Mouse (Mus musculus) lung, embryonic 15.5 days (tissue): ENCODE results near the gene Skor1. TPM values are rescaled to one million over a fixed set of nuclear protein-coding genes. Genes with fewer than 3 reads are reported as not detected.

ENCODE experiments used
- ATAC-seq: fragments of 200-750 bp; cut with Nextera tagmentation; 2 replicates; pipeline ENCODE4 v1.8.0; 2017; ENCODE audit warnings: moderate number of reproducible peaks, borderline replicate concordance; ENCODE audit not compliant: low FRiP score, low TSS enrichment; ENCODE audit errors: extremely low read depth
- H3K27ac ChIP-seq: fragments of 300-500 bp; sonication (generic); 2 replicates; pipeline ENCODE4 v1.5.1; 2015; ENCODE audit warnings: moderate library complexity, mild to moderate bottlenecking, inconsistent platforms
- H3K27me3 ChIP-seq: fragments of 300-500 bp; sonication (generic); 2 replicates; pipeline ENCODE4 v1.6.1; 2015; ENCODE audit warnings: inconsistent platforms
- H3K36me3 ChIP-seq: fragments of 300-500 bp; sonication (generic); 2 replicates; pipeline ENCODE4 v1.6.1; 2015; ENCODE audit warnings: inconsistent platforms
- H3K4me1 ChIP-seq: fragments of 300-500 bp; sonication (generic); 2 replicates; pipeline ENCODE4 v1.6.1; 2015; ENCODE audit warnings: inconsistent platforms
- H3K4me2 ChIP-seq: fragments of 300-500 bp; sonication (generic); 2 replicates; pipeline ENCODE4 v1.6.1; 2015; ENCODE audit warnings: inconsistent platforms, mild to moderate bottlenecking, moderate library complexity
- H3K4me3 ChIP-seq: fragments of 300-500 bp; sonication (generic); 2 replicates; pipeline ENCODE4 v1.5.1; 2015; ENCODE audit warnings: mild to moderate bottlenecking, inconsistent platforms
- H3K9ac ChIP-seq: fragments of 300-500 bp; sonication (generic); 2 replicates; pipeline ENCODE4 v1.6.1; 2015; ENCODE audit warnings: inconsistent platforms
- H3K9me3 ChIP-seq: fragments of 300-500 bp; sonication (generic); 2 replicates; pipeline ENCODE4 v1.6.1; 2016; ENCODE audit warnings: inconsistent platforms
- WGBS: fragments of 180-500 bp; shearing (Covaris S2); methylation state at CpG from one replicate; pipeline ENCODE4 v1.1.7; 2015; 5-methylcytosine and 5-hydroxymethylcytosine counted together
- polyA plus RNA-seq: library from polyadenylated mRNA; unstranded; fragments of >200 nt; fragmentation: Nextera tagmentation; extraction: Ambion mirVana; gene quantifications from 2 replicates; pipeline ENCODE4 v1.2.1, GENCODE M21; 2015

The Skor1 gene
- polyA plus RNA-seq, 1 experiment from 2014 or later: not detected

- 71% methylated on average over 4 of the region's 4 CpGs for WGBS
- H3K27ac ChIP-seq: no peak overlapping the region
Observed at GRCm38 (mm10) chr9:63098887-63099286, 49.9 kb downstream of the Skor1 start.

GRCm38 (mm10) chr9:63097204-63097603 is 51.6 kb downstream of the Skor1 start:
- peaks cover 29% of the 10 kb centered on the region for H3K4me1 ChIP-seq
- no peaks in the 10 kb centered on the region for H3K9me3 ChIP-seq
- no peak overlapping the region for H3K4me3 ChIP-seq
- no peaks in the 10 kb centered on the region for H3K36me3 ChIP-seq
- 59% methylated on average over 1 of the region's 1 CpGs for WGBS
- H3K27me3 ChIP-seq: no peaks in the 10 kb centered on the region
- no peak overlapping the region for H3K9ac ChIP-seq
- no peak overlapping the region for H3K4me2 ChIP-seq
- H3K27ac ChIP-seq: no peak overlapping the region
- no peak for ATAC-seq

More at GRCm38 (mm10) chr9:63098887-63099286, 49.9 kb downstream of the Skor1 start:
- no peak overlapping the region for H3K4me3 ChIP-seq
- no peaks in the 10 kb centered on the region for H3K27me3 ChIP-seq
- ATAC-seq: no peak
- H3K9me3 ChIP-seq: no peaks in the 10 kb centered on the region
- H3K4me1 ChIP-seq: peaks cover 21% of the 10 kb centered on the region
- H3K36me3 ChIP-seq: no peaks in the 10 kb centered on the region
- no peak overlapping the region for H3K4me2 ChIP-seq
- no peak overlapping the region for H3K9ac ChIP-seq

- Histone ChIP-seq H3K9me3 (no peaks in the 10 kb centered on the region), H3K4me1 (peaks cover 31% of the 10 kb centered on the region), H3K36me3 (no peaks in the 10 kb centered on the region), H3K9ac (no peak overlapping the region), H3K27ac (no peak overlapping the region), H3K27me3 (no peaks in the 10 kb centered on the region), H3K4me3 (no peak overlapping the region), H3K4me2 (no peak overlapping the region)
- no peak for ATAC-seq
- 82% methylated on average over 1 of the region's 1 CpGs for WGBS
Observed at GRCm38 (mm10) chr9:63094030-63094429, 54.7 kb downstream of the Skor1 start.

- peak overlapping the region; percentile 96 for H3K27ac ChIP-seq
- no peaks in the 10 kb centered on the region for H3K36me3 ChIP-seq
- H3K9me3 ChIP-seq: no peaks in the 10 kb centered on the region
- no peak overlapping the region for H3K9ac ChIP-seq
- 4% methylated on average over 6 of the region's 6 CpGs for WGBS
- no peak for ATAC-seq
- peaks cover 31% of the 10 kb centered on the region for H3K4me1 ChIP-seq
- H3K4me3 ChIP-seq: peak overlapping the region; percentile 35
- no peaks in the 10 kb centered on the region for H3K27me3 ChIP-seq
- H3K4me2 ChIP-seq: peak overlapping the region; percentile 57
Observed at GRCm38 (mm10) chr9:63092567-63092966, 56.2 kb downstream of the Skor1 start.

- Histone ChIP-seq H3K9me3 (no peaks in the 10 kb centered on the region), H3K4me1 (peaks cover 34% of the 10 kb centered on the region), H3K36me3 (no peaks in the 10 kb centered on the region), H3K4me3 (peak overlapping the region; percentile 35), H3K27ac (peak overlapping the region; percentile 96), H3K4me2 (peak overlapping the region; percentile 57), H3K27me3 (no peaks in the 10 kb centered on the region), H3K9ac (no peak overlapping the region; the same call in 1 of the 2 replicates)
- WGBS: under 1% methylated on average over 13 of the region's 13 CpGs
- ATAC-seq: peak; percentile 91
Observed at GRCm38 (mm10) chr9:63091971-63092528, 56.7 kb downstream of the Skor1 start.

- 12% methylated on average over 23 of the region's 23 CpGs for WGBS
- no peak for ATAC-seq
Observed at GRCm38 (mm10) chr9:63091101-63091921, 57.5 kb downstream of the Skor1 start.

GRCm38 (mm10) chr9:63089141-63089540 is 59.6 kb downstream of the Skor1 start:
- 88% methylated on average over 4 of the region's 4 CpGs for WGBS
- Histone ChIP-seq H3K4me1 (peaks cover 31% of the 10 kb centered on the region), H3K27ac (no peak overlapping the region), H3K9me3 (no peaks in the 10 kb centered on the region), H3K27me3 (no peaks in the 10 kb centered on the region), H3K4me3 (no peak overlapping the region), H3K36me3 (no peaks in the 10 kb centered on the region), H3K4me2 (no peak overlapping the region), H3K9ac (no peak overlapping the region)
- no peak for ATAC-seq

More at GRCm38 (mm10) chr9:63091101-63091921, 57.5 kb downstream of the Skor1 start:
- Histone ChIP-seq H3K4me2 (peak overlapping the region; percentile 57), H3K4me1 (peaks cover 36% of the 10 kb centered on the region), H3K9me3 (no peaks in the 10 kb centered on the region), H3K27ac (peak overlapping the region; percentile 96), H3K36me3 (no peaks in the 10 kb centered on the region), H3K4me3 (peak overlapping the region; percentile 35), H3K9ac (no peak overlapping the region), H3K27me3 (no peaks in the 10 kb centered on the region)

Other genes starting within 250 kb of the Skor1 start
- 62.3 and 75.1 TPM in 2 replicates for gene Pias1, start 161.0 kb downstream of the Skor1 start, polyA plus RNA-seq
- gene Map2k5, start 228.9 kb upstream of the Skor1 start, polyA plus RNA-seq: 31.3 and 32.5 TPM in 2 replicates